Mouse (Mus musculus) MEL (cell line): ENCODE data around the gene Sp110.
"Not testable (repeated sequence)": the region's sequence is repeated elsewhere in the genome, so short reads cannot be mapped to it uniquely, and the experiment has no call there.

Experiments
- CHD2 ChIP-seq: IDR thresholded peaks from 2 replicates; pipeline ENCODE4 v1.6.1; 2011; ENCODE audit warnings: low read length, improper control_type of control experiment
- CTCF ChIP-seq, 3 experiments: IDR thresholded peaks in 2 of 3; conservative IDR thresholded peaks in 1 of 3; 2 replicates each; pipeline ENCODE4 v1.5.1; 2011 to 2012; ENCODE audit warnings: low read length in 3 of 3, low read depth in 2 of 3, mild to moderate bottlenecking in 2 of 3, improper control_type of control experiment in 1 of 3, inconsistent platforms in 1 of 3, mixed read lengths in 1 of 3, moderate library complexity in 1 of 3; ENCODE audit not compliant: control insufficient read depth in 1 of 3, insufficient read depth in 1 of 3, poor library complexity in 1 of 3, severe bottlenecking in 1 of 3
- EP300 ChIP-seq, 2 experiments: IDR thresholded peaks; 2 replicates each; pipeline ENCODE4 v1.6.1; 2011; ENCODE audit warnings: improper control_type of control experiment in 2 of 2, low read length in 2 of 2, low read depth in 1 of 2, mild to moderate bottlenecking in 1 of 2
- GATA1 ChIP-seq: IDR thresholded peaks from 2 replicates; pipeline ENCODE4 v1.6.1; 2011; ENCODE audit warnings: low read depth, low read length, improper control_type of control experiment
- HCFC1 ChIP-seq: IDR thresholded peaks from 2 replicates; pipeline ENCODE4 v1.6.1; 2012; ENCODE audit warnings: low read depth, mild to moderate bottlenecking, inconsistent platforms, low read length, improper control_type of control experiment, moderate library complexity
- MXI1 ChIP-seq: IDR thresholded peaks from 2 replicates; pipeline ENCODE4 v1.6.1; 2011; ENCODE audit warnings: mild to moderate bottlenecking, low read depth, low read length, improper control_type of control experiment
- NRF1 ChIP-seq: IDR thresholded peaks from 2 replicates; pipeline ENCODE4 v1.6.1; 2014; ENCODE audit warnings: low read depth, mild to moderate bottlenecking, inconsistent platforms, low read length, improper control_type of control experiment, moderate library complexity; ENCODE audit not compliant: poor library complexity, insufficient read depth, severe bottlenecking
- POLR2A ChIP-seq, 2 experiments: IDR thresholded peaks; 2 replicates each; pipeline ENCODE4 v1.6.1; 2011 to 2012; ENCODE audit warnings: low read length in 2 of 2, mild to moderate bottlenecking in 2 of 2, control low read depth in 1 of 2, improper control_type of control experiment in 1 of 2, low read depth in 1 of 2, moderate library complexity in 1 of 2; ENCODE audit not compliant: control insufficient read depth in 1 of 2, insufficient read depth in 1 of 2, poor library complexity in 1 of 2
- POLR2AphosphoS5 ChIP-seq: IDR thresholded peaks from 2 replicates; pipeline ENCODE4 v1.6.1; 2012; ENCODE audit warnings: low read depth, borderline replicate concordance, mild to moderate bottlenecking, inconsistent platforms, low read length, moderate library complexity, mixed read lengths
- RCOR1 ChIP-seq: IDR thresholded peaks from 2 replicates; pipeline ENCODE4 v1.6.1; 2012; ENCODE audit warnings: low read depth, mild to moderate bottlenecking, inconsistent platforms, low read length, improper control_type of control experiment
- SIN3A ChIP-seq: IDR thresholded peaks from 2 replicates; pipeline ENCODE4 v1.6.1; 2012; ENCODE audit warnings: low read length, improper control_type of control experiment, inconsistent platforms
- TAL1 ChIP-seq: IDR thresholded peaks from 2 replicates; pipeline ENCODE4 v1.6.1; 2012; ENCODE audit warnings: mild to moderate bottlenecking, inconsistent platforms, low read length, moderate library complexity, mixed read lengths
- ZKSCAN1 ChIP-seq: IDR thresholded peaks from 2 replicates; pipeline ENCODE4 v1.6.1; 2012; ENCODE audit warnings: low read depth, mild to moderate bottlenecking, inconsistent platforms, low read length, improper control_type of control experiment, moderate library complexity

- not testable (repeated sequence) for TF ChIP-seq HCFC1; NRF1; RCOR1; TAL1; EP300 (IDR thresholded peaks at IDR 0.05; ENCODE audit: low read depth in 1 of 2, low read length in 2 of 2); POLR2A (IDR thresholded peaks at IDR 0.05; ENCODE audit: control insufficient read depth in 1 of 2, insufficient read depth in 1 of 2, low read depth in 1 of 2, low read length in 2 of 2, poor library complexity in 1 of 2); ZKSCAN1; POLR2AphosphoS5; CTCF (IDR thresholded peaks at IDR 0.05 in 2 of 3, conservative IDR thresholded peaks at IDR 0.05 in 1 of 3; ENCODE audit: control insufficient read depth in 1 of 3, insufficient read depth in 1 of 3, low read depth in 2 of 3, low read length in 3 of 3, poor library complexity in 1 of 3, severe bottlenecking in 1 of 3); MXI1; GATA1; SIN3A; CHD2
These were observed 16.5 kb upstream of the Sp110 start for GRCm38 (mm10) chr1:85615096-85615495.
